Mouse (Mus musculus): ENCODE data around the gene Timp3. TPM values are rescaled to one million over a fixed set of nuclear protein-coding genes. Genes with fewer than 3 reads are reported as not detected.

Timp3 gene
- 0.05 and 0.76 TPM in 2 replicates for polyA plus RNA-seq (2012; ENCODE audit: low replicate concordance)

DNA sequence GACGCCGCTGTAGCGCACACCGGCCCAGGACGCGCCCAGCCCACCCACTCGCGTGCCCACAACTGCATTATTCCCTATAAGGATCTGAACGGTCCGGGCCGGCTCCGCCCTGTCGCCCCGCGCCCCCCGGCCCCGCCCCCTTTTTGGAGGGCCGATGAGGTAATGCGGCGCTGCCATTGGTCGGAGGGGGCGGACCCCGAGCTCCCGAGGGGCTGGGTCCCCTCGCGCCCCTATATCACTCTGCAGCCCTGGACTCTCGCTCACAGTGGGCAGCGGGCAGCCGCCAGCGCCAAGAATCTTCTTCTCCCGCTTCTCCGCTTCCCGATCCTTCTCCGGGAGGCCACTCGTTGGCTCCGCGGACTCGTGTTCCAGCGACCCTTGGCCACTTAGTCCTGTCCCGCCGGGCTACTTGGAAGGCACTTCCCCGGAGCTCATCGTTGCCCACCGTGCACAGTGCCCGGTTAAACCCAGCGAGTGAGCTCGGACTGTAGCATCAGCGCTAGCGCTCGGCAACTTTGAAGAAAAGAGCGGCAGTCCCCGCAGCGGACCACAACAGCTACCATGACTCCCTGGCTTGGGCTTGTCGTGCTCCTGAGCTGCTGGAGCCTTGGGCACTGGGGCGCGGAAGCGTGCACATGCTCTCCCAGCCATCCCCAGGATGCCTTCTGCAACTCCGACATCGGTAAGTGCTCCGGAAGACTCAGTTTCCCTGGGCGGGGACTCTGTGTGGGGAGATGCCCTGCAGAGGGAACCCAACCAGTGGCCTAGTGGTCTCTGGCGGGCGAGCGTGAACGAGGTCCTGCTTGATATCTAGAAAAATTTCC lies at the start of gene Timp3:
Gene Timp3, plus strand, starts transcription at position 80 of the 824 bp plus-strand sequence.

Other genes starting within 250 kb of the Timp3 start
- gene Syn3, start 198.5 kb downstream of the Timp3 start, polyA plus RNA-seq (2012; ENCODE audit: low replicate concordance): 0.11 and 1.5 TPM in 2 replicates